Mouse (Mus musculus) neural tube, embryonic 11.5 days (tissue): Measurements from ENCODE around the gene Tmed8. TPM values are rescaled to one million over a fixed set of nuclear protein-coding genes. Genes with fewer than 3 reads are reported as not detected.

Experiments used
- ATAC-seq: fragments of 200-750 bp; cut with Nextera tagmentation; 2 replicates; pipeline ENCODE4 v1.8.0; 2017; ENCODE audit warnings: moderate number of reproducible peaks, mild to moderate bottlenecking, moderate TSS enrichment, moderate library complexity; ENCODE audit not compliant: insufficient read depth, low FRiP score, low TSS enrichment
- DNase-seq: peaks from one replicate; pipeline ENCODE4 v3.0.0-alpha.2; 2015; ENCODE audit warnings: low spot score
- H3K27ac ChIP-seq: fragments of 300-500 bp; sonication (generic); 2 replicates; pipeline ENCODE4 v1.5.1; 2014; ENCODE audit warnings: low read depth, mild to moderate bottlenecking, low read length
- H3K27me3 ChIP-seq: fragments of 300-500 bp; sonication (generic); 2 replicates; pipeline ENCODE4 v1.6.1; 2014; ENCODE audit warnings: mild to moderate bottlenecking, low read length, mixed read lengths; ENCODE audit not compliant: control insufficient read depth, insufficient read depth
- H3K36me3 ChIP-seq: fragments of 300-500 bp; sonication (generic); 2 replicates; pipeline ENCODE4 v1.6.1; 2014; ENCODE audit warnings: mild to moderate bottlenecking, low read length, moderate library complexity, mixed read lengths; ENCODE audit not compliant: control insufficient read depth, insufficient read depth
- H3K4me1 ChIP-seq: fragments of 300-500 bp; sonication (generic); 2 replicates; pipeline ENCODE4 v1.6.1; 2014; ENCODE audit warnings: low read length, mixed read lengths; ENCODE audit not compliant: control insufficient read depth, insufficient read depth
- H3K4me2 ChIP-seq: fragments of 300-500 bp; sonication (generic); 2 replicates; pipeline ENCODE4 v1.6.1; 2014; ENCODE audit warnings: low read depth, mild to moderate bottlenecking, moderate library complexity
- H3K4me3 ChIP-seq: fragments of 300-500 bp; sonication (generic); 2 replicates; pipeline ENCODE4 v1.5.1; 2014; ENCODE audit warnings: low read depth, low read length
- H3K9ac ChIP-seq: fragments of 300-500 bp; sonication (generic); 2 replicates; pipeline ENCODE4 v1.6.1; 2014; ENCODE audit warnings: mild to moderate bottlenecking, low read length
- H3K9me3 ChIP-seq: fragments of 300-500 bp; sonication (generic); 2 replicates; pipeline ENCODE4 v1.6.1; 2016; ENCODE audit warnings: low read length; ENCODE audit not compliant: control insufficient read depth
- WGBS: fragments of 180-500 bp; shearing (Covaris S2); extraction: QIAGEN DNeasy Blood & Tissue Kit; methylation state at CpG from one replicate; pipeline ENCODE4 v1.1.7; 2014; 5-methylcytosine and 5-hydroxymethylcytosine counted together
- polyA plus RNA-seq: library from polyadenylated mRNA; unstranded; fragments of >200 nt; fragmentation: Nextera tagmentation; extraction: Ambion mirVana; gene quantifications from 2 replicates; pipeline ENCODE4 v1.2.1, GENCODE M21; 2014

Tmed8 gene
- polyA plus RNA-seq, 1 experiment from 2014 or later = 5.0 TPM

DNA sequence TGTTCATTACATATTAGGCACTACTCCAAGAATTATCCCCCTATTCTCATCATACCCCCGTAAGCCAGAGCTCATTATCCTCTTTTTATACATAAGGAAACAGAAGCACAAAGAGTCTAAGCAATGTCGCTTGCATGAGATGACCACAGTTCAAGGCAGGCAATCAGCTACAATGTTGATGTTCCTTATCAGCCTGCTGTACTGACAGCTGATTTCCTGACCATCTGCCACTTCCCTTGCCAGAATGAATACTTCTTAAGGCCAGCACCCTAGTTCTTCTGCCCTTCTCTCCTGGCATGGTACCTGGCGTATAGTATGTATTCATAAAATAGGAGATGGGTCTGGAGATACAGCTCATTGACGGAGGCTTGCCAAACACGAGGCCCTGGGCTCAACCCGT is 68.0 kb downstream of the Tmed8 start:
- H3K27me3 ChIP-seq = no peaks in the 10 kb centered on the region
- ATAC-seq (no peak), DNase-seq (no peak)
- H3K9me3 ChIP-seq = no peaks in the 10 kb centered on the region
- no peaks in the 10 kb centered on the region for H3K4me1 ChIP-seq
- no peak overlapping the region for H3K4me3 ChIP-seq
- H3K27ac ChIP-seq = no peak overlapping the region
- no peak overlapping the region for H3K4me2 ChIP-seq
- WGBS = 95% methylated on average over 6 of the region's 6 CpGs
- no peaks in the 10 kb centered on the region for H3K36me3 ChIP-seq
- H3K9ac ChIP-seq = no peak overlapping the region

DNA sequence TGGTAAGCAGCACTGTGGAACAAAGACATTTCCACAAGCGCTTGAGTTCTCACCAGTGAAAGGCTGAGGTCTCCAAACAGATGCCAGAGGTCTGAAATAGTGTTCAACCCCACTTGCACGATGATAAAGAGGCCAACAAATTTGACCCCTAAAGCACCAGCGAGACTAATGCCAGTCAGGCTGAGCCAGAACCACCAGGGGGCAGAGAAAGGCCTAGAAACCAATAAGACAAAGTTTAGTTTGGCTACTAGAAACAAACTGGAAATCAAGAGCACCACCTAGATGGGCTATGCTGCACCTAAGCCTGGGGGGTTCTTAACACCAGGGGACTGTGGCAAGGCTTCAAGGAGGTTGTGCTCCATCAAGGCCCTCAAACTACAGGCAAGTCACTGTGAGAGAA is 68.6 kb downstream of the Tmed8 start:
- 72% methylated on average over 3 of the region's 3 CpGs for WGBS

GRCm38 (mm10) chr12:87131181-87131580 is 69.1 kb downstream of the Tmed8 start:
- no peaks in the 10 kb centered on the region for H3K36me3 ChIP-seq
- no peaks in the 10 kb centered on the region for H3K27me3 ChIP-seq
- ATAC-seq (no peak), DNase-seq (no peak)
- 83% methylated on average over 2 of the region's 2 CpGs for WGBS
- no peak overlapping the region for H3K4me3 ChIP-seq
- no peaks in the 10 kb centered on the region for H3K4me1 ChIP-seq
- no peak overlapping the region for H3K9ac ChIP-seq
- H3K9me3 ChIP-seq = no peaks in the 10 kb centered on the region
- H3K4me2 ChIP-seq = no peak overlapping the region
- H3K27ac ChIP-seq = no peak overlapping the region

More for the DNA sequence above, 68.6 kb downstream of the Tmed8 start:
- Histone ChIP-seq H3K4me2 (no peak overlapping the region), H3K9me3 (no peaks in the 10 kb centered on the region), H3K9ac (no peak overlapping the region), H3K4me1 (no peaks in the 10 kb centered on the region), H3K27ac (no peak overlapping the region), H3K27me3 (no peaks in the 10 kb centered on the region), H3K36me3 (no peaks in the 10 kb centered on the region), H3K4me3 (no peak overlapping the region)
- DNase-seq (no peak), ATAC-seq (no peak)

- Histone ChIP-seq H3K27ac (no peak overlapping the region), H3K4me3 (no peak overlapping the region), H3K36me3 (no peaks in the 10 kb centered on the region), H3K9me3 (no peaks in the 10 kb centered on the region), H3K27me3 (no peaks in the 10 kb centered on the region), H3K9ac (no peak overlapping the region), H3K4me2 (no peak overlapping the region), H3K4me1 (no peaks in the 10 kb centered on the region)
- ATAC-seq (no peak), DNase-seq (no peak)
- WGBS = 91% methylated on average over 4 of the region's 4 CpGs
Observed at GRCm38 (mm10) chr12:87130224-87130623, 70.0 kb downstream of the Tmed8 start.

- ATAC-seq (no peak), DNase-seq (no peak)
- H3K27ac ChIP-seq = no peak overlapping the region
- H3K4me1 ChIP-seq = no peaks in the 10 kb centered on the region
- peaks cover 3% of the 10 kb centered on the region; the same call in 1 of the 2 replicates for H3K36me3 ChIP-seq
- H3K4me2 ChIP-seq = no peak overlapping the region
- no peaks in the 10 kb centered on the region for H3K9me3 ChIP-seq
- H3K9ac ChIP-seq = no peak overlapping the region
- no peaks in the 10 kb centered on the region for H3K27me3 ChIP-seq
- no peak overlapping the region for H3K4me3 ChIP-seq
- 86% methylated on average over 4 of the region's 4 CpGs for WGBS
Observed at GRCm38 (mm10) chr12:87127256-87127655, 73.0 kb downstream of the Tmed8 start.

DNA sequence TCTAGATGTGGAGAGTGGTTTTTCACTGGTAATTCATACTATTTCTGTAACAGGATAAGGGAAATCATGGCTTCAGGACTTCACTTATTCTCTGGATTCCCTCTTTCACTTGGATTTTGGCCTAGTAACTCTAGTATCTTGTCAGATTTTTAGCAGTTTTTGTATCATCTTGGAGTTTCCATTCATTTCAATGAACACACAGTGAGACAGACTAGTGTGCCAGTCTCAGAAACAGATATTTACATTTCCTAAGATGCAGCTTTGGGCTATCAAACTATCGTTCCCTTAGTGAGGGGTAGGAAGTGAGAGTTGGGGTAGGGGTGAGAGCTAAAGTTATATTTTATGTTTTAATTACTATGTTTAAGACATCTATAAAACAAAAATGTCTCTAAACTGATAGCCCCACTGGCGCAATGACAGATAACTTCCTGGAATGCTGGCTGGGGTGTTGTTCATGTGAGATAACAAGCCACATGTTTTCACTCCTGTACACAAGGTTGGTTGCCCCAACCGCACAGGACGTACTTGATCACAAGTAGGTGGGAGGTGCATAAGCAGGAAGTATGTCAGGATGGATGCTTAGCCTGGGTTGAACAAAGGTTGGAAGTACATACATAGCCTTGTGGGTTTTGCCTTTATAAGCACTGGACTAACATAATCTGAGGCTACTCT is 78.2 kb downstream of the Tmed8 start:
- 92% methylated on average over 4 of the region's 4 CpGs for WGBS
- H3K4me2 ChIP-seq = no peak overlapping the region

More for the DNA sequence above, 78.2 kb downstream of the Tmed8 start:
- no peak for ATAC-seq
- no peak overlapping the region for H3K4me3 ChIP-seq
- no peak overlapping the region for H3K27ac ChIP-seq
- no peak overlapping the region for H3K9ac ChIP-seq
- no peaks in the 10 kb centered on the region for H3K4me1 ChIP-seq
- no peaks in the 10 kb centered on the region for H3K27me3 ChIP-seq
- DNase-seq = no peak
- no peaks in the 10 kb centered on the region for H3K9me3 ChIP-seq
- peaks cover 3% of the 10 kb centered on the region; the same call in 1 of the 2 replicates for H3K36me3 ChIP-seq

Other genes with a start within 250 kb of the Tmed8 start
- 1.4 and 2.1 TPM in 2 replicates for gene Zdhhc22, start 210.0 kb downstream of the Tmed8 start, polyA plus RNA-seq
- gene Tmem63c, start 179.1 kb downstream of the Tmed8 start, polyA plus RNA-seq = 0.74 and 0.78 TPM in 2 replicates
- gene Ngb, start 97.9 kb downstream of the Tmed8 start, polyA plus RNA-seq = 0.24 and 0.56 TPM in 2 replicates
- gene Gstz1, start 53.3 kb downstream of the Tmed8 start, polyA plus RNA-seq = 31.8 and 31.9 TPM in 2 replicates
- 14.3 and 17.6 TPM in 2 replicates for gene Pomt2, start 52.5 kb downstream of the Tmed8 start, polyA plus RNA-seq
- 0.77 and 1.8 TPM in 2 replicates for gene Samd15, start 731 bp downstream of the Tmed8 start, polyA plus RNA-seq
- 0.78 and 1.6 TPM in 2 replicates for gene Noxred1, start 38.3 kb upstream of the Tmed8 start, polyA plus RNA-seq
- gene Vipas39, start 65.8 kb upstream of the Tmed8 start, polyA plus RNA-seq = 62.5 and 62.9 TPM in 2 replicates
- gene Ahsa1, start 66.0 kb upstream of the Tmed8 start, polyA plus RNA-seq = 224 and 233 TPM in 2 replicates
- 0.34 and 0.94 TPM in 2 replicates for gene Ism2, start 99.3 kb upstream of the Tmed8 start, polyA plus RNA-seq
- 55.5 and 70.0 TPM in 2 replicates for gene Sptlc2, start 187.9 kb upstream of the Tmed8 start, polyA plus RNA-seq
- 287 and 298 TPM in 2 replicates for gene Slirp, start 243.4 kb upstream of the Tmed8 start, polyA plus RNA-seq
- 45.6 and 47.0 TPM in 2 replicates for gene Alkbh1, start 243.6 kb upstream of the Tmed8 start, polyA plus RNA-seq